Mouse (Mus musculus): ENCODE results near the gene Dennd1a. TPM values are rescaled to one million over a fixed set of nuclear protein-coding genes. Genes with fewer than 3 reads are reported as not detected.

The Dennd1a gene
- polyA plus RNA-seq, 1 experiment from 2014 or later, result 10.2 TPM

GRCm38 (mm10) chr2:38191601-38192000 is 95.6 kb downstream of the Dennd1a start:
- Histone ChIP-seq H3K4me3 (replicated peaks; ENCODE audit: low read length) (no peak overlapping the region), H3K4me2 (ENCODE audit: low read depth, low read length) (no peak overlapping the region), H3K9me3 (replicated peaks; ENCODE audit: control insufficient read depth, low read length) (no peaks in the 10 kb centered on the region), H3K36me3 (ENCODE audit: control insufficient read depth, insufficient read depth, low read length) (no peaks in the 10 kb centered on the region), H3K27me3 (ENCODE audit: control insufficient read depth, insufficient read depth, low read length) (no peaks in the 10 kb centered on the region), H3K9ac (ENCODE audit: low read length) (no peak overlapping the region), H3K27ac (ENCODE audit: low read length) (no peak overlapping the region), H3K4me1 (ENCODE audit: control insufficient read depth, insufficient read depth, low read length) (peaks cover 2% of the 10 kb centered on the region)
- ATAC-seq (ENCODE audit: insufficient read depth, low FRiP score), result no peak

- 78% methylated on average over 2 of the region's 2 CpGs for WGBS
- no peak for ATAC-seq (ENCODE audit: insufficient read depth, low FRiP score)
- Histone ChIP-seq H3K27ac (ENCODE audit: low read length) (no peak overlapping the region), H3K4me2 (ENCODE audit: low read depth, low read length) (no peak overlapping the region), H3K27me3 (ENCODE audit: control insufficient read depth, insufficient read depth, low read length) (no peaks in the 10 kb centered on the region), H3K4me1 (ENCODE audit: control insufficient read depth, insufficient read depth, low read length) (no peaks in the 10 kb centered on the region), H3K9me3 (replicated peaks; ENCODE audit: control insufficient read depth, low read length) (no peaks in the 10 kb centered on the region), H3K36me3 (ENCODE audit: control insufficient read depth, insufficient read depth, low read length) (no peaks in the 10 kb centered on the region), H3K9ac (ENCODE audit: low read length) (no peak overlapping the region), H3K4me3 (replicated peaks; ENCODE audit: low read length) (no peak overlapping the region)
Measured at GRCm38 (mm10) chr2:38186438-38186837, 100.8 kb downstream of the Dennd1a start.

- H3K36me3 ChIP-seq (ENCODE audit: control insufficient read depth, insufficient read depth, low read length), result no peaks in the 10 kb centered on the region
- no peaks in the 10 kb centered on the region for H3K9me3 ChIP-seq (replicated peaks; ENCODE audit: control insufficient read depth, low read length)
- ATAC-seq (ENCODE audit: insufficient read depth, low FRiP score), result no peak
- H3K27ac ChIP-seq (ENCODE audit: low read length), result no peak overlapping the region
- WGBS, result 85% methylated on average over 3 of the region's 3 CpGs
- H3K4me1 ChIP-seq (ENCODE audit: control insufficient read depth, insufficient read depth, low read length), result no peaks in the 10 kb centered on the region
- H3K4me2 ChIP-seq (ENCODE audit: low read depth, low read length), result no peak overlapping the region
- no peaks in the 10 kb centered on the region for H3K27me3 ChIP-seq (ENCODE audit: control insufficient read depth, insufficient read depth, low read length)
- no peak overlapping the region for H3K4me3 ChIP-seq (replicated peaks; ENCODE audit: low read length)
- no peak overlapping the region for H3K9ac ChIP-seq (ENCODE audit: low read length)
Measured at GRCm38 (mm10) chr2:38184977-38185376, 102.2 kb downstream of the Dennd1a start.

GRCm38 (mm10) chr2:38183881-38184280 is 103.3 kb downstream of the Dennd1a start:
- no peak overlapping the region for H3K4me3 ChIP-seq (replicated peaks; ENCODE audit: low read length)
- WGBS, result 65% methylated on average over 1 of the region's 1 CpGs
- H3K4me2 ChIP-seq (ENCODE audit: low read depth, low read length), result no peak overlapping the region
- no peak overlapping the region for H3K9ac ChIP-seq (ENCODE audit: low read length)
- H3K27ac ChIP-seq (ENCODE audit: low read length), result no peak overlapping the region
- no peaks in the 10 kb centered on the region for H3K36me3 ChIP-seq (ENCODE audit: control insufficient read depth, insufficient read depth, low read length)
- no peaks in the 10 kb centered on the region for H3K9me3 ChIP-seq (replicated peaks; ENCODE audit: control insufficient read depth, low read length)
- no peaks in the 10 kb centered on the region for H3K4me1 ChIP-seq (ENCODE audit: control insufficient read depth, insufficient read depth, low read length)
- no peak for ATAC-seq (ENCODE audit: insufficient read depth, low FRiP score)
- no peaks in the 10 kb centered on the region for H3K27me3 ChIP-seq (ENCODE audit: control insufficient read depth, insufficient read depth, low read length)

- no peak overlapping the region for H3K27ac ChIP-seq (ENCODE audit: low read length)
- ATAC-seq (ENCODE audit: insufficient read depth, low FRiP score), result no peak
- no peak overlapping the region for H3K9ac ChIP-seq (ENCODE audit: low read length)
- no peaks in the 10 kb centered on the region for H3K9me3 ChIP-seq (replicated peaks; ENCODE audit: control insufficient read depth, low read length)
- H3K27me3 ChIP-seq (ENCODE audit: control insufficient read depth, insufficient read depth, low read length), result no peaks in the 10 kb centered on the region
- no peaks in the 10 kb centered on the region for H3K36me3 ChIP-seq (ENCODE audit: control insufficient read depth, insufficient read depth, low read length)
- WGBS, result 91% methylated on average over 1 of the region's 1 CpGs
- no peak overlapping the region for H3K4me3 ChIP-seq (replicated peaks; ENCODE audit: low read length)
- H3K4me2 ChIP-seq (ENCODE audit: low read depth, low read length), result no peak overlapping the region
- no peaks in the 10 kb centered on the region for H3K4me1 ChIP-seq (ENCODE audit: control insufficient read depth, insufficient read depth, low read length)
Measured at GRCm38 (mm10) chr2:38182283-38182682, 104.9 kb downstream of the Dennd1a start.

- Histone ChIP-seq H3K36me3 (ENCODE audit: control insufficient read depth, insufficient read depth, low read length) (no peaks in the 10 kb centered on the region), H3K9ac (ENCODE audit: low read length) (no peak overlapping the region), H3K27me3 (ENCODE audit: control insufficient read depth, insufficient read depth, low read length) (no peaks in the 10 kb centered on the region), H3K27ac (ENCODE audit: low read length) (no peak overlapping the region), H3K4me3 (replicated peaks; ENCODE audit: low read length) (no peak overlapping the region), H3K4me2 (ENCODE audit: low read depth, low read length) (no peak overlapping the region), H3K9me3 (replicated peaks; ENCODE audit: control insufficient read depth, low read length) (no peaks in the 10 kb centered on the region), H3K4me1 (ENCODE audit: control insufficient read depth, insufficient read depth, low read length) (no peaks in the 10 kb centered on the region)
- ATAC-seq (ENCODE audit: insufficient read depth, low FRiP score), result no peak
Measured at GRCm38 (mm10) chr2:38177583-38177978, 109.6 kb downstream of the Dennd1a start.

GRCm38 (mm10) chr2:38176870-38177582 is 110.2 kb downstream of the Dennd1a start:
- H3K4me3 ChIP-seq (replicated peaks; ENCODE audit: low read length), result no peak overlapping the region
- 50% methylated on average over 4 of the region's 4 CpGs for WGBS
- no peak overlapping the region for H3K4me2 ChIP-seq (ENCODE audit: low read depth, low read length)
- no peak overlapping the region for H3K27ac ChIP-seq (ENCODE audit: low read length)
- H3K9ac ChIP-seq (ENCODE audit: low read length), result no peak overlapping the region
- no peaks in the 10 kb centered on the region for H3K4me1 ChIP-seq (ENCODE audit: control insufficient read depth, insufficient read depth, low read length)
- no peak for ATAC-seq (ENCODE audit: insufficient read depth, low FRiP score)
- H3K36me3 ChIP-seq (ENCODE audit: control insufficient read depth, insufficient read depth, low read length), result no peaks in the 10 kb centered on the region
- H3K27me3 ChIP-seq (ENCODE audit: control insufficient read depth, insufficient read depth, low read length), result no peaks in the 10 kb centered on the region
- no peaks in the 10 kb centered on the region for H3K9me3 ChIP-seq (replicated peaks; ENCODE audit: control insufficient read depth, low read length)

- H3K27ac ChIP-seq (ENCODE audit: low read length), result no peak overlapping the region
- no peak for ATAC-seq (ENCODE audit: insufficient read depth, low FRiP score)
- H3K4me3 ChIP-seq (replicated peaks; ENCODE audit: low read length), result no peak overlapping the region
- no peaks in the 10 kb centered on the region for H3K4me1 ChIP-seq (ENCODE audit: control insufficient read depth, insufficient read depth, low read length)
- H3K9me3 ChIP-seq (replicated peaks; ENCODE audit: control insufficient read depth, low read length), result no peaks in the 10 kb centered on the region
- no peaks in the 10 kb centered on the region for H3K27me3 ChIP-seq (ENCODE audit: control insufficient read depth, insufficient read depth, low read length)
- H3K4me2 ChIP-seq (ENCODE audit: low read depth, low read length), result no peak overlapping the region
- H3K9ac ChIP-seq (ENCODE audit: low read length), result no peak overlapping the region
- H3K36me3 ChIP-seq (ENCODE audit: control insufficient read depth, insufficient read depth, low read length), result no peaks in the 10 kb centered on the region
Measured at GRCm38 (mm10) chr2:38175276-38175675, 111.9 kb downstream of the Dennd1a start.

- no peak overlapping the region for H3K27ac ChIP-seq (ENCODE audit: low read length)
- no peaks in the 10 kb centered on the region for H3K9me3 ChIP-seq (replicated peaks; ENCODE audit: control insufficient read depth, low read length)
- H3K4me2 ChIP-seq (ENCODE audit: low read depth, low read length), result no peak overlapping the region
- WGBS, result 65% methylated on average over 3 of the region's 3 CpGs
- no peaks in the 10 kb centered on the region for H3K27me3 ChIP-seq (ENCODE audit: control insufficient read depth, insufficient read depth, low read length)
- no peaks in the 10 kb centered on the region for H3K36me3 ChIP-seq (ENCODE audit: control insufficient read depth, insufficient read depth, low read length)
- no peak overlapping the region for H3K9ac ChIP-seq (ENCODE audit: low read length)
- no peak overlapping the region for H3K4me3 ChIP-seq (replicated peaks; ENCODE audit: low read length)
- peak; percentile 68; the same call in 1 of the 2 replicates for ATAC-seq (ENCODE audit: insufficient read depth, low FRiP score)
- H3K4me1 ChIP-seq (ENCODE audit: control insufficient read depth, insufficient read depth, low read length), result no peaks in the 10 kb centered on the region
Measured at GRCm38 (mm10) chr2:38168606-38169005, 118.6 kb downstream of the Dennd1a start.
